Comparison of ENCODE assay signal across 46 mouse cellular contexts in genomic region chr1:175648615-175649014, GRCm38 (mm10). TPM values are rescaled to one million over a fixed set of nuclear protein-coding genes. Genes with fewer than 3 reads are reported as not detected.
"Had no signal": no experiment of that assay in that cellular context is flagged by ENCODE, and none has a peak within 500 bp of the region (broad histone marks: within the 10 kb centered on the region; RNA-seq: fewer than 3 reads in every experiment).

No protein-coding gene starts in this region.

- H3K36me3 ChIP-seq: limb, embryonic 10.5 days; limb, embryonic 12.5 days; limb, embryonic 13.5 days; limb, embryonic 15.5 days; liver, embryonic 12.5 days; liver, embryonic 15.5 days; lung, embryonic 15.5 days; midbrain, embryonic 10.5 days; midbrain, embryonic 12.5 days; midbrain, embryonic 13.5 days; midbrain, embryonic 15.5 days; neural tube, embryonic 12.5 days had no signal

- H3K9ac ChIP-seq: limb, embryonic 12.5 days; limb, embryonic 13.5 days; limb, embryonic 15.5 days; liver, embryonic 12.5 days; liver, embryonic 13.5 days; liver, embryonic 14.5 days; liver, embryonic 15.5 days; liver, postnatal 0 days; lung, embryonic 14.5 days; lung, embryonic 15.5 days; midbrain, embryonic 12.5 days; midbrain, embryonic 13.5 days; midbrain, embryonic 15.5 days; neural tube, embryonic 12.5 days had no signal

- H3K4me1 ChIP-seq: limb, embryonic 10.5 days; limb, embryonic 12.5 days; limb, embryonic 13.5 days; limb, embryonic 15.5 days; liver, embryonic 12.5 days; liver, embryonic 13.5 days; liver, embryonic 15.5 days; lung, embryonic 15.5 days; megakaryocyte, embryonic 14.5 days; midbrain, embryonic 10.5 days; midbrain, embryonic 12.5 days; midbrain, embryonic 13.5 days; midbrain, embryonic 15.5 days; neural tube, embryonic 12.5 days had no signal

- H3K4me3 ChIP-seq: limb, embryonic 10.5 days; limb, embryonic 12.5 days; limb, embryonic 13.5 days; limb, embryonic 15.5 days; liver, embryonic 12.5 days; liver, embryonic 13.5 days; liver, embryonic 15.5 days; lung, embryonic 15.5 days; megakaryocyte, embryonic 14.5 days; midbrain, embryonic 10.5 days; midbrain, embryonic 12.5 days; midbrain, embryonic 13.5 days; midbrain, embryonic 15.5 days; myocyte; neural tube, embryonic 12.5 days had no signal

- H3K27me3 ChIP-seq: limb, embryonic 12.5 days; limb, embryonic 13.5 days; limb, embryonic 15.5 days; liver, embryonic 12.5 days; liver, embryonic 13.5 days; liver, embryonic 15.5 days; lung, embryonic 15.5 days; midbrain, embryonic 12.5 days; midbrain, embryonic 13.5 days; midbrain, embryonic 15.5 days; neural tube, embryonic 12.5 days had no signal

- H3K4me2 ChIP-seq: limb, embryonic 12.5 days; limb, embryonic 13.5 days; limb, embryonic 15.5 days; liver, embryonic 11.5 days; liver, embryonic 12.5 days; liver, embryonic 13.5 days; liver, embryonic 15.5 days; lung, embryonic 14.5 days; lung, embryonic 15.5 days; midbrain, embryonic 11.5 days; midbrain, embryonic 12.5 days; midbrain, embryonic 13.5 days; midbrain, embryonic 15.5 days; neural tube, embryonic 12.5 days had no signal

- H3K27ac ChIP-seq: limb, embryonic 10.5 days; limb, embryonic 12.5 days; limb, embryonic 13.5 days; limb, embryonic 15.5 days; liver, embryonic 12.5 days; liver, embryonic 13.5 days; liver, embryonic 14.5 days; liver, embryonic 15.5 days; lung, embryonic 15.5 days; macrophage; midbrain, embryonic 10.5 days; midbrain, embryonic 12.5 days; midbrain, embryonic 13.5 days; midbrain, embryonic 15.5 days; neural tube, embryonic 12.5 days had no signal

- DNase-seq: left cerebral cortex, postnatal 4 days; liver, embryonic 13.5 days; liver, postnatal 0 days; lung, adult 18-20 months; lung, adult 2 months; lung, embryonic 14.5 days; lung, postnatal 10 days; lung, postnatal 14 days; lung, postnatal 36 days; lung, postnatal 4 days; midbrain, embryonic 14.5 days had no signal

- H3K9me3 ChIP-seq: limb, embryonic 10.5 days; limb, embryonic 12.5 days; limb, embryonic 13.5 days; limb, embryonic 15.5 days; liver, embryonic 12.5 days; liver, embryonic 13.5 days; liver, embryonic 15.5 days; lung, embryonic 15.5 days; midbrain, embryonic 10.5 days; midbrain, embryonic 12.5 days; midbrain, embryonic 13.5 days; midbrain, embryonic 15.5 days; neural tube, embryonic 12.5 days had no signal

RNA-seq across cellular contexts. Expression of gene Kmo, which starts 28.4 kb away (rescaled TPM):
- total RNA-seq: left cerebral cortex, postnatal 10 days; left cerebral cortex, postnatal 14 days; left cerebral cortex, postnatal 25 days; midbrain, postnatal 0 days had no signal
- polyA plus RNA-seq: limb, embryonic 10.5 days; midbrain, embryonic 14.5 days; midbrain, embryonic 16.5 days; midbrain, postnatal 0 days; myocyte had no signal

RNA-seq across cellular contexts. Expression of gene Wdr64, which starts 49.8 kb away (rescaled TPM):
- total RNA-seq: left cerebral cortex, adult 8-10 months; left cerebral cortex, postnatal 10 days; left cerebral cortex, postnatal 25 days; left cerebral cortex, postnatal 36 days; left cerebral cortex, postnatal 4 days; megakaryocyte progenitor cell, adult 5-6 weeks; megakaryocyte, adult 5-6 weeks; megakaryocyte-erythroid progenitor cell, adult 5-6 weeks; midbrain, postnatal 0 days; monocyte, adult 5-6 weeks had no signal
- polyA plus RNA-seq: limb, embryonic 10.5 days; limb, embryonic 11.5 days; limb, embryonic 12.5 days; limb, embryonic 13.5 days; limb, embryonic 14.5 days; limb, embryonic 15.5 days; liver, embryonic 11.5 days; liver, embryonic 12.5 days; liver, embryonic 13.5 days; liver, embryonic 14.5 days; liver, embryonic 15.5 days; liver, embryonic 16.5 days; liver, postnatal 0 days; lung, adult 2 months; lung, embryonic 14.5 days; lung, embryonic 15.5 days; lung, embryonic 16.5 days; lung, postnatal 0 days; macrophage; midbrain, embryonic 10.5 days; midbrain, embryonic 11.5 days; midbrain, embryonic 12.5 days; midbrain, embryonic 13.5 days; midbrain, embryonic 14.5 days; midbrain, embryonic 15.5 days; midbrain, embryonic 16.5 days; midbrain, postnatal 0 days; myocyte; neural tube, embryonic 11.5 days; neural tube, embryonic 12.5 days had no signal
